Mouse (Mus musculus) E14TG2a.4 (cell line): ENCODE data around the gene BC049352.

Source experiments
- CTCF ChIP-seq: conservative IDR thresholded peaks from 2 replicates; pipeline ENCODE4 v1.5.1; 2014; ENCODE audit warnings: low read length
- NANOG ChIP-seq: IDR thresholded peaks from 2 replicates; pipeline ENCODE4 v1.6.1; 2014; ENCODE audit warnings: borderline replicate concordance, low read length, mixed read lengths
- POU5F1 ChIP-seq: IDR thresholded peaks from 2 replicates; pipeline ENCODE4 v1.6.1; 2014; ENCODE audit warnings: low read length, borderline replicate concordance

- TF ChIP-seq CTCF (no peak), NANOG (no peak), POU5F1 (no peak)
Measured at GRCm38 (mm10) chr9:45150933-45151332, 30.9 kb upstream of the BC049352 start.
